Mouse (Mus musculus): Measurements from ENCODE around the gene Anxa9.

Anxa9 gene

DNA sequence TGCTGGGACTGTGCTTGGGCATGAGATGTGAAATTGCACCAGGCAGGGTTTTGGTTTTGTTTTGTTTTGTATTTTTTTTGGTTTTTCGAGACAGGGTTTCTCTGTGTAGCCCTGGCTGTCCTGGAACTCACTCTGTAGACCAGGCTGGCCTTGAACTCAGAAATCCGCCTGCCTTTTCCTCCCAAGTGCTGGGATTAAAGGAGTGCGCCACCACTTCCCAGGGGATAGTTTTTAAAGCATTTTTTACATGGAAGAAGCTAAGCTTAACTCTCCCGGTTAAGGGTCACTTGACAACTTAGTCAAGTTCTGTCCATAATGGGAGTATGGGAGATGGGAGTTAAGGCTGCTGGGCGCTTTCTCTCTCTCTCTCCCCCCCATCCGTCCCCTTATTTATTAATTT is 7.1 kb upstream of the Anxa9 start:
- no peak for DNase-seq (ENCODE audit: low spot score)

DNA sequence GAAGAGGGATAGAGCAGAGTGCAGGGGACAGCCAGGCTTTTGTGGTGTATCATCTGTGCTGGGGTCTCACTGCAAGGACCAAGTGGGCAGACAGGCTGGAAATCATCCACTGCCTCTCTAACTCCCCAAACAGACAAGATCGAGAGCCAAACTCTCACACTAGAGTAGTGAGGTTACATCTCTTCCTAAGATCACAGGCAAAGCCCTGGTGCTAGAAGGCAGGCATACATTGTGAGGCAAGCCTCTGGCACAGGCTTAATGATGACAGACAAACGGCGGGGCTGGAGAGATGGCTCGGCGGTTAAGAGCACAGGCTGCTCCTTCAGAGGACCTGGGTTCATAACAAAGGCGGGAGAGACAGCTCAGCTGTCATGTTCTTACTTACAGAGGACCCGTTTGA is 6.5 kb upstream of the Anxa9 start:
- DNase-seq (ENCODE audit: low spot score) = no peak

DNA sequence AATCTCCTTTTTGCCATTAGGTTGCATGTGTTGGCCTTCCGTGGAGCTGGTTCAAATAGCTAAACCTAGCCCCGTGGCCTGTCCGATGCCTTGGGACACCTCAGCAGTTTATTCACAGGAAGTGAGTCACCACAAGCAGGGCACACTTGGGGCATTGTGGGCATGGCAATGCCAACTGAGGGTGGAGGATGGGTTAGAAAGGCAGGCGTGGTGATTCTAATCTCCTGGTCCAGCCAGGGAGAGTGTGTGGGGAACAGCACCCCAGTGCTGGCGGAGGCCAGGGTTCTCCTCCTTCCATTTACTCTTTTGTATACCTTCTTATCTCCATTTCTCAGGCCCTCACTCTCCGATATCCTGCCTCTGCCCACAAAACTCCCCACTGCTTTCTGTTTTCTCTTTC is 5.6 kb upstream of the Anxa9 start:
- no peak for DNase-seq (ENCODE audit: low spot score)

DNA sequence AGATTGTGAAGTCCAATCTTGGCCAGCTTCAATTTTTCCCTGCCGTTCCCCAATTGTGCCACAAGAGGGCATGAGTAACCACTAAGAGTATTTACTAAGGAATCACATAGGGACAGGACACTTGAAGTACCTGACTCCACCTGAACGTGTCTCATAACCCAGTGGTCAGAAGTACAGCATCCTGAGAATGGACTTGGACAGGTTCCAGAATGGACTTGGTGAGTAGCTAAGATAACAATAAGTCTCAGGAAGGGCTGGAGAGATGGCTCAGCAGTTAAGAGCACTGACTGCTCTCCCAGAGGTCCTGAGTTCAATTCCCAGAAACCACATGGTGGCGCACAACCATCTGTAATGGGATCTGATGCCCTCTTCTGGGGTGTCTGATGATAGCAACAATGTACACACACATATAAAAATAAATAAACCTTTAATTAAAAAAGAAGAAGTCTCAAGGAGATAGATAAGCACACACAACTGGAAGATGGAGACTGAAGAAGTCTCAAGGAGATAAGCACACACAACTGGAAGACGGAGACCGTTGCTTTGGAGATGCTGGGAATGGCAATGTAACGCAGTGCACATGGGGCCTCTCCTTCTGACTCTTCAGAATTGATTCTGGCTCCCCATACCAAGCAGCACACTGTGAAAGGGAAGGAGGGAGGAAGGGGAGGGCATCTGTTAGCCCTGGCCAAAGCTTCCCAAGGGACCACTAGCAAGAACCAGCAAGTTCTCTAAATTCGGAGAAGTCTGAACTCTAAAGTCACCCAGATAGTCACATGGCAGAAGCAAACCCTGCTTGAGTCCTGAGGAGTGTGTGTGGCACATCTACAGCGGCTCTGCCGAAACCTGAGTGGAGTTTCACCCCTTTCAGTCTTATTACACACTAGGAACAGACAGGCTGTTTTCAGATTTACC is 4.2 kb upstream of the Anxa9 start:
- peak; percentile 48 for DNase-seq (ENCODE audit: low spot score)

DNA sequence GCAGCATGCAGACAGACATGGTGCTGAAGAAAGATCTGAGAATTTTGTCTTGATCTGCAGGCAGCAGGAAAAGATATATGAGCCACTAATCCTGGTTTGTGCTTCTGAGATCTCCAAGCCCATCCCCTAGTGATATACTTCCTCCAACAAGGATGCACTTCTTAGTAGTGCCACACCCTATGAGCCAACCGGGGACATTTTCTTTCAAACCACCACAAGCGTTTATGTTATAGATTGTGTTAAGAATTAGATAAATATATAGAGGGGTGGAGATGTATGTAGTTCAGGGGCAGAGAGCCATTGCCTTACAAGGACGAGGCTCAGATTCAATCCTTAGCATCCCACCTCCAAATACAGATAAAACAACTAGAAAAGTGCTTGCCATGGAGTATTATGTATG is 3.5 kb upstream of the Anxa9 start:
- no peak for DNase-seq (ENCODE audit: low spot score)

DNA sequence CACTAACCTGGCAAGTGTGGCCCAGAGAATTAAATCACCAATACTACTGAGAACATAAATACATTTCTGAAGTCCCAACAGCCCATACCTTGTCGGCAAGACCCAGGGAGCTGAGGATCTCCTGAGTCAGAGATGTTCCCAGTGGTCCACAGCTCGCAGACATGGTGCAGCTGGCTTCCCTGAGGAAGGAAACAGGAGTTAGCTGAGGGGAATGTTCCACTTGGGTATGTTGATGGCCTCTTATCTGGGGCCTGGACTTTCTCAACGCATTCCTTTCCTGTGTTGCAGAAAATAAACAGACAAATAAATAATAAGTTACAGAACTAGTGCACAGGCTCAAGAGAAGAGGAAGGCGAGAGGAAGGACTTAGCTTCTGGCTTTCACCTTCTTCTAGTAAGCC is 732 bp downstream of the Anxa9 start:
- DNase-seq (ENCODE audit: low spot score) = no peak

DNA sequence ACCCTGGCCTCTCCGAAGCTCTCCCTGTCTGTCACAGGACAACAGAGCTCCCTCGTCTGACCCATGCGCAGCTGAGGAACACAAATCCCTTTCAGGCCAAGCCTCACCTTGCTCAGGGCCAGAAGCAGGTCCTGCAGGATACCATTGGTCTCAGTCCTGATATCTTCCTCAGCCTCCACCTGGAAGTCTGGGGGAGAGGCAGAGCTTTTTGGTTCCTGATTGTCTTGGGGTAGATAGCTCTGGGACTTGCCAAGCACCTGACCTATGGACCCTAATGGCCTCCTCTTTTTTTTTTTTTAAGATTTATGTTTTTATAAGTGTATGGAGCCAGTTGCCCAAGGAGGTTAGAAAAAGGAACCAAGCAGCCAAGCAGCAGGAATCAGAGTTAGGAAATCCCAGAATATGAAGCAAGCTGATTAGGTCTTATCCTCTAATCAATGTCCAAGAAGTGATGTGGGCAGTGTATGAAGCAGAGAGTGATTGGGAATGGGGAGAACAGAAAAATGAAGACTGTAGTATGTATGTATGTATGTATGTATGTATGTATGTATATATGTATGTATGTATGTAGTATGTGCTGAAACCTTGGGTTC is 5.7 kb downstream of the Anxa9 start:
- DNase-seq (ENCODE audit: low spot score) = no peak

DNA sequence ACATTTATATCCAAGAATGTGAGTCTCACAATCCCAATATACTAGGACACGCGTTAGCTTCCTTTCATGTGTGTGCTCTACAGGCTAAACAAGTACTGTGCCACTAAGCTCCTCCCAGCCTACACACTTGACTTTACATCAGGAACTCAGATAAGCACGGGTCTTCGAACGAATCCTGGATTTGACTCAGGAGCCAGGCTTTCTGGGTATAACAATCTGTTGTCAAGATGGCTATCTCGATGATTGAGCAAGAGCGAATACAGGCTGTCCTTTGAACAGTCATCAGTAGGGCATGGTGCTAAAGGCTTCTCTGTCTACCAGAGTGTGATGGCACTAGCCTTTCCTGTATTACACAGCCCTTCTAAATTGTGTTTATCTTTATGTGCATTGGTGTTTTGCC is 9.0 kb downstream of the Anxa9 start:
- no peak for DNase-seq (ENCODE audit: low spot score)

DNA sequence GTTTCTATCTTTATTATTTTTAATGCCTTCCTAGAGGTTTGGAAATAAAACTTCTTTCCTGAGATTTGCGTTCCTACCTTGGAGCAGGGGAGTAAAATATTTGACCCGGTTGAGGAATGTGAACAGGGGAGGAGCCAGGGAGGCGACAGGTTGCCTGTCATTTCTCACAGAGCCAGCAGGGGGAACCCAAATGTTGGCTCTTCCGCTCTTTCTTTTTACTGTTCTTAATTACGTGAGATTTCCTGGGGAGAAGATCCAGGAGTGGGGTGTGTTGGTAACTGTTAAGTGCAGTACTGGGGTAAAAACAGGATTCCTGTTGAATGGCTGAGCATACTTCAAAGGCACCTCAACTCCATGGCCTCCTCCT is 10.9 kb downstream of the Anxa9 start:
- no peak for DNase-seq (ENCODE audit: low spot score)

DNA sequence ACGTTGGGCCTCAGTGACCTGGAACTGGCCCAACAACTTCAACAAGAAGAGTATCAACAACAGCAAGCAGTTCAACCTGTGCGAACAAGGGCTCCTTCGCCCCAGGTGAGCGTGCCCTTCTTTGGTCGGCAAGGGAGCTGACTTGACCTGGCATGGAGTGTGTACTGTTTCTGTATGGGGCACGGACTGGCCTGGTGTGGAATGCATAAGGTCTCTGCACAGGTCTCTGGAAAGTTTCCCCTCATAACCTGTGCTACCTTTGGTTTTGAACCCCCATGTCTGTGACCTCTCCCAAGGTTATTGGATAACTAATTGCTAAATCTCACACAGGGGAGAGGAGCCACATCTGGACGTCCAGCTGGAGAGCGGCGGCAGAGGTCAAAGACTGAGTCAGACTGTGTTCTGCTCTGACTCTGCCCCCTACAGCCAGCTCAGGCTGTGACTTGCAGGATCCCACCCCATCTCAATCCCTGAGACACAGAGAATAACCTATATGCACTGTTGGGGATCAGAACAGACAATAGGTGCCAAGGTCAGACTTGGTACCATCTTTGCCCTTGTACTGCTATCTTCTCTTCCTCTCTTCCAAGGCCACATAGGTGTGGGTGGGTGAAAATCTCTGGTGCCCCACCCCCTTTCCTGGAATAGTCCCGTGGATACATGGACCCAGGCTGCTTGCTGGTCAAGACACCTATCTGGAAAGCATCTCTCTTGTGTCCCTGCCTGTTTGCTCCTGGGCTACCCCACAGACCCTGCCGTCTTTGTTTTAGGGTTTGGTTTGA is 11.5 kb downstream of the Anxa9 start:
- no peak for DNase-seq (ENCODE audit: low spot score)

DNA sequence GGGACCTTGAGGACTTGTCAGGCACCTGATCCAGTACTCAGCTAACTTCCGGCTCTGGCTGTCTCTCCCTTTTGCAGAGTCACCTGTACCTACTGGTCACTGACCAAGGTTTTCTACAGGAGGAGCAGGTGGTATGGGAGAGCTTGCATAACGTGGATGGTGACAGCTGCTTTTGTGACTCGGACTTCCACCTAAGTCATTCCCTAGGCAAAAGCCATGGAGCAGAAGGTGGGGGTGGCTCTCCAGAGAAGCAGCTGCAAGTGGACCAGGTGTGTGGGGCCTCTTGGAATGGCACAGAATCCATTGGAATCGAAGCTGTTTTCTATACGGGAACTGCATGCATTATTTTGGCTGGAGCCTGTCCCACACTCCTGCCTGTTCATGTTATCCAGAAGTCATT is 12.3 kb downstream of the Anxa9 start:
- no peak for DNase-seq (ENCODE audit: low spot score)

DNA sequence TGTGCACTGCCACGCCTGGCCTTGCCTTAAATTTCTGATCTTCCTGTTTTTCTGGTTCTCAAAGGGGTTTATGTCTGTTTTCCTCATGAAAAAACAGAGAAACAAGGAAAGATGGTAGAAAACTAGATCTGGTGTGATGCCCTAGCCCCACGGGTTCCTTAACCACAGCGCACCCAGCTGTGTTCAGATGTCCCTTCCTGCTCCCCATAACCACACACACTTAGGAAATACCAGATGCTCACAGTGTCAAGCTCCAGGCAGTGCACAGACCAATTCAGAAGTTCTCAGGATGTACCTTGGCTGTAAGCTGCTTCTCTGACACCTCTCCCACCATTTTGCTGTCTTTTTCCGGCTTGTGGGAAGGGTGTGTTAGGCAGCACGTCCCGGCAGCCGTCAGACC is 12.7 kb downstream of the Anxa9 start:
- DNase-seq (ENCODE audit: low spot score) = no peak

DNA sequence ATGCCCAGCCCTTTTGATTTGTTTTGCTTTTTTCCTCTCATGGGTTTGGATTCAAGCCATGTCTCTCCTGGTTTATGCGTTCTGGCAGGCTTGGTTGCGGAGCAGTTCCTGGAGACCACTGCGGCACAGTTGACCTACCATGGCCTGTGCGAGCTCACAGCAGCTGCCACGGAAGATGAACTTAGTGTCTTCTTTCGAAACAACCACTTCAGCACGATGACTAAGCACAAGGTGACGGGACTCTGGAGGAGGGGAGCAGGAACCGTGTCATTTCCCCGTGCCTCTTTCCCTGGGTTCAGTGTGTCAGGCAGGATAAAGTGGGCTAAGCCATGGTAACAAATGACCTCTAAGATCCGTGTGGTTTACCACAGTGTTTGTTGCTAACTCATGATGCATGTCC is 13.4 kb downstream of the Anxa9 start:
- no peak for DNase-seq (ENCODE audit: low spot score)

DNA sequence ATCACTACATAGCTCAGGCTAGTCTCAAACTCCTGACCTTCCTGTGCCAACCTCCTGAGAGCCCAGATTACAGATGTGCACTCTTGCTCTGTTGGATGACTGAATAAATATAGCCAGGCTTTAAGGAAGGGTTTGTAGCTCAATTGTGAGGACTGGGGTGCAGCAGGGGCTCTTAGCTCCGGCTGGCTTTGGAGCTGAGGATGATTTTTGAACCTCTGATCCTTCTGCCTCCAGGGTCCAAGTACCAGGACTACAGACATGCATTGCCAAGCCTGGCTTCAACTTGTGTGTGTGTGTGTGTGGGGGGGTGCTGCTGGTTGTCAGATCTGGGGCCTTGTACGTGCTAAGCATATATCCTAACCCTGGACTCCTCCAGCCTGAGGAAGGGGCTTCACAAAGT is 14.1 kb downstream of the Anxa9 start:
- DNase-seq (ENCODE audit: low spot score) = no peak

DNA sequence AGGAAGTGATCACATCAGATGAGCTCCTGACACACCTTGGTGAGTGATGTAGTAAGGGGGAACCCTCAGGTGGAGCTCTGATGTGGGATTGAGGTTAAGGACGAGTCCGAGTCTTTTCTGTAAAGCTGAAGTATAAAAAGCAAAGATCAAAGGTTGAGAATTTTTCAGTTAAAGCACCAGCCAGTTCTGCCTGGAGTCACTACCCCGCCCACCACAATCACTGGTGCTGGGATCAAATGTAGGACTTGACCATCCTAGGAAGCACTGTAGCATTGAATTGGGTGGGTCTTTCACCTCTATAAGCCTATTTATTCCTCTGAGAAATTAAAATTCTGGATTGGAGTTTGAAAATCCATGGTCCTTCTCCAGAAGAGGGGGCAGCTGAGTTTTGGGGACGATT is 15.9 kb downstream of the Anxa9 start:
- no peak for DNase-seq (ENCODE audit: low spot score)

DNA sequence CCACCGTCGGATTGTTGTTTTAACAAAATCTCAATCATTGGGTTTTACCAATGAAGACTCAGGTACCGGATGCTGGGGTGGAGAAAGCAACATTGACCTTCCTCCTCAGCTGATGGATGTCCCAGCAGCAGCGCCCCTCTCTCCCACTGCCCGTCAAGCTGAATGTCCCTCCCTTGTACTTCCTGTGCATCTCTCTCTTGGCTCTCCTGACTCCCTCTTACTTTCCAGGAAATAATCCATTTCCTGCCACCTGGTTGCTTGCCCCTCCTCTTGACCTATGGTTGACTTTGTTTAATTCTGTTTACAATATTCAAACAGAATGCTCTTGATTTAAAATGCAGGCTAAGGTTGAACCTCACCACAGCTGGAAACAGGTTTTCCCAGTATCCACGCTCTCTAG is 16.8 kb downstream of the Anxa9 start:
- no peak for DNase-seq (ENCODE audit: low spot score)

DNA sequence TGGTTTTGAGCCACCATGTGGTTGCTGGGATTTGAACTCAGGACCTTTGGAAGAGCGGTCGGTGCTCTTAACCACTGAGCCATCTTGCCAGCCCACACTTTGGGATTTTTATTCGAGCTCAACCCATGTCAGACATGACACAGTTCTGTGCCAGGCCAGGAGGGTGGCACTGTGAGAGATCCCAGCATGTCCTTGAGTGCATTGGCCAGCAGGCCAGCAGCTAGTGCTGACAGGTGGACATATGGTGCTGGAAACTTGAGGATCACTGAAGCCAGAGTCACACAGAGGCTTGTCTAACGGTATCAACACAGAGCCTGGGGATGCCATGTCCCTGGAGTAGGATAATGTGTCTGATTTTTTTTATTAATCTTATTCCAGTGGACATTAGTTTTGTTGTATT is 17.6 kb downstream of the Anxa9 start:
- DNase-seq (ENCODE audit: low spot score) = no peak

DNA sequence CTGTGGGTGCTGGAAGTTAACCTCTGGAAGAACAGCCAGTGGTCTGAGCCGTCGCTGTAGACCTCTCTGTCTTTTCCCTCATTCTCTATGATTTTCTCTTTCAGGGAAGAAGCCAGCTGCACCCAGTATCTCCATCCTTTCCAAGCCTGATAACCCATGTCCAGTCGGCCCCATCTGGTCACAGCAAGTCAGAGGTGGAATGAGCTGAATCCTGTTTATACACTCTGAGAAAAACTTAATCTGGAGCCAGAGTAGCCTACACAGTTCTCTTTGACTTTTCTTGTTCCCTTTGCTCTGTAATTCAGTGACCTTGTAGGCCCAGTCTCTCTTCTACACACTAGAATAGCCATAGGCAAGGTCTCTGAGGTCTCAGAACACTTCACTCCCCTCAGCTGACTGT is 19.4 kb downstream of the Anxa9 start:
- no peak for DNase-seq (ENCODE audit: low spot score)

DNA sequence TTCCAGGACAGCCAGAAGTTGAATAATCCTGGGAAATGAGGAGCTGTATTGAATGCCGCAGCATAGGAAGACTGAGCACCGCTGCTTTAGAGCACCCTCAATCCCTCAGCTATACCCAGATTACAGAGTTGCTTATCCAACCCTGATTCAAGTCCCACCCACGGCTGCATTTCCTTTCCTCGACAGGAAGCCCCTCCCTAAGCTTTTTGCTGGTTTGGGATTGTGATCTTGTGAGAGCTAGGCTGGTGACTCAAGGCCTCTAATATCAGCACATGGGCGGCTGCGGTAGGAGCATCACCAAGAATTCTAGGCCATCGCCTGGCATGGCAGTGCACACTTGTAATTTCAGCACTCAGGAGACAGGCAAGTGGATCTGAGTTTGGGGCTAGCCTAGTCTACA is 20.5 kb downstream of the Anxa9 start:
- DNase-seq (ENCODE audit: low spot score) = no peak

DNA sequence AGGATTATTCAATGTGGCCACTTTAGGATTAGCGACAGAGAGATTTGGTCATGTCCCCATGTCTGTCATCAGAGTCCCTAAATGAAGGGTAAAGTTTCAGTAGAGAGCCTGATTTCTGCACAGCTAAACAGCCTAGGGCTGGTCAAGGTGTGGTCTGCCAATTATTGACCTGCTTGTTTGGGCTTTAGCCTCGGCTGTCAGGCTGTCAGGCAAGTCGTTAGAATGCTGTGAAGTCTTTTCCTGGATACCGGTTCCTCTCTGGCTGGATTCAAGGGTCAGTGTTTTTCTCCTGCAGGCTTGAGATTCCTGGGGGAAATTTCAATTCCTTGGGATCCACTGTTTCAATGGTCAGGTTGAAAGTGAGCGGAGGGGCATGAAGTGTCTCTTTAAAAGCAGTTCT is 21.0 kb downstream of the Anxa9 start:
- DNase-seq (ENCODE audit: low spot score) = no peak

DNA sequence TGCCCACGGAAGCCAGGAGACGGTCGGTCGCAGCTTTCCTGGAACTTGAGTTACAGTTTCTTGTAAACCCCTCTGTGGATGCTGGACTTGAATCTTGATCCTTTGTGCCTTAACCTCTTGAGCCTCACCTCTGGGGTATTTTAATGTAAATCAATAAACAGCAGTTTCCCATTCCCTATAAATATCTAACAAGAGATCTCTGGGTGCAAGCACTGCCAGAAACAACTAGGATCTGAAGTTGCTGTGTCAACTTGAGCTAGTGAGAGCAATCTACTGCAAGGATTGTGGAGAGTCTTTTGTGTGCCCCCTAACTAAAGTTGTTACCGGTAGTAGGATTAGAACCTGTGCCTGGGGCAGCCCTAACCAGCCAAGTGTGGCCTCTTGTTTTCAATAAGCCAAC is 21.6 kb downstream of the Anxa9 start:
- DNase-seq (ENCODE audit: low spot score) = no peak

DNA sequence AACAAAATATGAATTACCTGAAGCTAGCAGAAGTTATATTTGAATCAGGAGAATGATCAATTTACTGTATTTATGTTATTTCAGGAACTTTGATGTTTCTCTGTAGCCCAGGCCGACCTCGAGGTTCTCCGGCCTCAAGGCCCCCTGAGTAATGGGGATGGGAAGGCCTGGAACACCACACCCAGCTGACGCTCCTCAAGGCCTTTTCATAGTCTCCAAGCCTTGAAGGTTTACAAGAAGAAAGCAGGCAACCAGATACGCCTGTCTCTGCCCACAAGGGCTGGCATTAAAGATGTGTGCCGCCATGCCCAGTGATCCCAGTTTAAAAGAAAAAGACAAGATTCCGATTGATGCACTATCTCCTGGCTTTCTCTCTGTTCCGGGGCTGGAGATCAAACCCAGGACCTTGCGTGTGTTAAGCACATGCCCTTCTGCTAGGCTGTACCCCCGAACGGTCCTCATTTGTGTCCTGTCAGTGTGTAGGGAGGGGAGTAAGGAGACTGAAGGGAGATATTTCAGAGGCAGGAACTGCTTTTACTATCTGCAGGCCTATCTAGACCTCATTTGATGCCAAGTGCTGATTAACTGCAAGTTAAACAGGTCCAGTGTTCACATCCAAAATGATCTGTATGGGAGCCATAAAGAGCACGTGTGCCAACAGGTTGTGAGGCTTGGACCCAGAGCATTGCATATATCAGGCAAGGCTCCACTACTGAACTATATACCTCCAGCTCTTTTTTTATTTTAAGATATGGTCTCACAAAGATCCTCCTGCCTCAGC is 22.3 kb downstream of the Anxa9 start:
- no peak for DNase-seq (ENCODE audit: low spot score)
